Mouse (Mus musculus) naive thymus-derived CD4-positive, alpha-beta T cell, adult 2 months (primary cell): ENCODE results near the gene B4galnt4.

ENCODE experiments used
- DNase-seq: peaks from one replicate; pipeline ENCODE4 v3.0.0-alpha.2; 2011; ENCODE audit warnings: low read depth

Gene B4galnt4

DNA sequence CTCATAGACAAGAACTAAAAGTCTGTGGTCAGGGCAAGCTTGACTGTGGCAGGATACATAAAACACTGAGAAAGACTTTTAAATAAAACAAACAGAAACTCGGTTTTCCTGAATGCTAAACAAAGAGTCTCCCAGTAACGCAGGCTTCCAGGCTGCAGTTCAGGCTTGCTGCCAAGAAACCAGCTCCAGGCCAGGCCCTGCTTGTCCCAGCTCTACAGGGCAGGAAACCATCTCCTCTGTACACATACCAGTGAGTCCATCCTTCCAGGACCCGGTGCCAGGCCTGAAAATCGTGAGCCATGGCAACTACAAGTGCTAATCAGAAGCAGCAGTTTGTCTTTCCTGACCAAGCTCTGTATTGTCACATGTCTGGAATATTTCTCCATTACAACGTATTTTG is 19.2 kb upstream of the B4galnt4 start:
- peak; percentile 32 for DNase-seq

- no peak for DNase-seq
Measured at GRCm38 (mm10) chr7:141042539-141042938, 18.4 kb upstream of the B4galnt4 start.

DNA sequence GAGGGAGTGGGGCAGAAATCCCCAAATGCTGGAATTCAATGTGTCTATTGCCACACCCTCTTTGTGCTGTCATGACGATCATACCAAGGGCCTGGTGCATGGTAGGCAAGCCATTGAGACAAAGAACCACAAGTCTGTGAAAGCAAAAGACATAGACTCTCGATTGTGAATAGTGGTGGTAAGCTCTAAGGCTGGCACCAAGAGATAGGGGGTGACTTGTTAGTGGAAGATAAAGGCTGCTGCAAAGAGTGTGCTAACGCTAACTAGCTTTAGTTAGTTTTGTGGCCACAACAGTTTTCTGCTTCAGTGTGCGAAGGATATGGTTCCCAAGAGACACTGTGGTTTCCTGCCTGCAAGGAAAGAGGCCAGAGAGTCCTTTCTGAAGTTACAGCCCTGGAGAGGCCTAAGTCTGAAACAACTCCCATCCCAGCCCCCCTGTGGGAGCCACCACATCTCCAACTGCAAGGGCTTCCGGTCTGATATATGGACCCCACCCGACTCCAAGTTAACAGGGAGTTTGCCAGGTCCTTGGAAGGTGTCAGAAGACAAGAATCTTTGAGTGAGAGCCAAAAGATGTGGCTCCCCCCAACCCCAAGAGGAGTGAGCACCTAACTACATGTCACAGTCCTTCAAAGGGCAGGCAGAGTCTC is 13.8 kb upstream of the B4galnt4 start:
- peak; percentile 44 for DNase-seq

GRCm38 (mm10) chr7:141047581-141048225 is 13.2 kb upstream of the B4galnt4 start:
- DNase-seq: no peak

- peak; percentile 95 for DNase-seq
Measured at GRCm38 (mm10) chr7:141048226-141049218, 12.4 kb upstream of the B4galnt4 start.

- no peak for DNase-seq
Measured at GRCm38 (mm10) chr7:141049326-141049725, 11.6 kb upstream of the B4galnt4 start.

- DNase-seq: no peak
Measured at GRCm38 (mm10) chr7:141051060-141051685, 9.7 kb upstream of the B4galnt4 start.

GRCm38 (mm10) chr7:141052016-141052415 is 8.9 kb upstream of the B4galnt4 start:
- no peak for DNase-seq

- no peak for DNase-seq
Measured at GRCm38 (mm10) chr7:141052421-141052820, 8.5 kb upstream of the B4galnt4 start.

DNA sequence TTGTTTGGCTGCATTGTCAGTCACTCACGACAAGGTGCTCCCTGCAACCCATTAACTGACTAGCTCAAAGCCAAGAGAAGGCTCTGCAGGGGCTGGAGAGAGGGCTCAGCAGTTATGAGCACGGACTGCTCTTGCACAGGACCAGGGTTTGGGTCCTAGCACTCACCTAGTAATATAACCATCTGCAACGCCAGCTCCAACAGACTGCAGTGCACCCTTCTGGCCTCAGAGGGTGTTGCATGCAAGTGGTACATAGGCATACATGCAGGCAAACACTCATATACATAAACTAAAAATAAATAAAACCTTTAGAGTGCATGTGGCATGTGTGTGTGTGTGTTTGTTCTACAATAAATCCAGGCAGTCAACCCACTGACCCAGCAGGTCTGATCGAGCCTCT is 5.1 kb upstream of the B4galnt4 start:
- no peak for DNase-seq

DNA sequence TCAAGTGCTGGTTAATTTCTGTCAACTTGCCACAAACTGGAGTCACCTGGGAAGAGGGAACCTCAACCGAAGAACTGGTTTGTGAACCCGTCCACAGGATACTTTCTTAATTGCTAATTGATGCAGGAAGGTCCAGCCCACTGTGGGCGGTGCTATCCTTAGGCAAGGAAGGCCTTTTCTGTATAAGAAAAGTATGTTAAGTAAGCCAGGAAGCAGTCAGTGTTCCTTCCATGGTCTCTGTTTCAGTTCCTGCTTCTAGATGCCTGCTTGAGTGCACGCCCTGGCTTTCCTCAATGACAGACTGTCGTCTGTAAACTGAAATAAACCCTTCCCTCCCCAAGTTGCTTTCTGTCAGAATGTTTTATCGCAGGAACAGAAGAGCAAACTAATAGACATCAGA is 3.9 kb upstream of the B4galnt4 start:
- DNase-seq: no peak

DNA sequence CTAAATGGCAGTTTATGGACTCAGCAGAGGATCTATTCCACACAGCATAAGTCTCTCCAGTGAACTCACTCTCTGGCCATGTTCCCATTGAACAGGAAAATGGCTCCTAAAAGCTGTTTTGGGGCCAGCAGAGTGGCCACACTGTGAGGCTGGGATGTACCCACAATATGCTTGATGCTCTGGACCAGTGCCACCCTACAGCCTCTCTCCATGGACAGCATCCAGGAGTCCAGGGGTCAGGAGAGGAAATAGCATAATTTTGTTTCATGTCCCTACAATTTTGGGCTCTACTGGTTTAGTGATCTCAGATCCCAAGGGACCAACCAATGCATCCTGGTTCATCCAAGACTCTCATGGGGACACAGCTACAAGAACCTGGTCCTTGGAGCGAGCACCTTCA is 3.4 kb upstream of the B4galnt4 start:
- no peak for DNase-seq

GRCm38 (mm10) chr7:141058601-141059341 is 2.1 kb upstream of the B4galnt4 start:
- DNase-seq: peak; percentile 64

GRCm38 (mm10) chr7:141059929-141060328 is 975 bp upstream of the B4galnt4 start:
- no peak for DNase-seq

GRCm38 (mm10) chr7:141061269-141061692 is 377 bp downstream of the B4galnt4 start:
- peak; percentile 45 for DNase-seq

GRCm38 (mm10) chr7:141062525-141062924 is 1.6 kb downstream of the B4galnt4 start:
- DNase-seq: no peak

- no peak for DNase-seq
Measured at GRCm38 (mm10) chr7:141063353-141063752, 2.4 kb downstream of the B4galnt4 start.

DNA sequence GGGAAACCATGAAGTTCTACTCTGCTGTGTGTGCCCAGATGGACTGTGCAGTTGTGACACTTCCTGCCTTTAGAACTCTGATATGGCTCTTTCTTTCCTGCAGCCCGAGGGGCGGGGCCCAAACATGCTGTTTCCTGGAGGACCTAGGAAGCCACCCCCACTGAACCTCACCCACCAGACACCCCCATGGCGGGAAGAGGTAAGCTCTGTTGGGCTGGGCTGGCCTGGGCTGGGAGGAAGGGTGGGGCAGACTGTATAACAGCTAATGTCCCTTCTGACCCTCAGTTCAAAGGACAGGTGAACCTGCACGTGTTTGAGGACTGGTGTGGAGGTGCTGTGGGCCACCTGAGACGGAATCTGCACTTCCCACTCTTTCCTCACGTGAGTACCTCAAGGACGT is 3.3 kb downstream of the B4galnt4 start:
- DNase-seq: peak; percentile 50

DNA sequence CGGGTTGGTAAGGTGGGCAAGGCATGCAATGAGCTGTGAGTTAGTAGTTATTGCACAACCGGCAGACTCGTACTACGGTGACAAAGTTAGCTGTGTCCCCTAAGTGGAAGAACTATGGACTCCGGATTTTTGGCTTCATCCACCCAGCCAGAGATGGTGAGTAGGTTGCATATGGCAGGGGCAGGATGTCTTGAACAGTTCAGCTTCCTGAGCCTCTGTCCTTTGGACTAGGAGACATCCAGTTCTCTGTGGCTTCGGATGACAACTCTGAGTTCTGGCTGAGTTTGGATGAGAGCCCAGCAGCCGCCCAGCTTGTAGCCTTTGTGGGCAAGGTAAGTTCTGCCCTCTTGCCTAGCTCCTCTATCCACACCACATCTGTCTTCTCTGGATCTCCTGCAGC is 3.7 kb downstream of the B4galnt4 start:
- no peak for DNase-seq

DNA sequence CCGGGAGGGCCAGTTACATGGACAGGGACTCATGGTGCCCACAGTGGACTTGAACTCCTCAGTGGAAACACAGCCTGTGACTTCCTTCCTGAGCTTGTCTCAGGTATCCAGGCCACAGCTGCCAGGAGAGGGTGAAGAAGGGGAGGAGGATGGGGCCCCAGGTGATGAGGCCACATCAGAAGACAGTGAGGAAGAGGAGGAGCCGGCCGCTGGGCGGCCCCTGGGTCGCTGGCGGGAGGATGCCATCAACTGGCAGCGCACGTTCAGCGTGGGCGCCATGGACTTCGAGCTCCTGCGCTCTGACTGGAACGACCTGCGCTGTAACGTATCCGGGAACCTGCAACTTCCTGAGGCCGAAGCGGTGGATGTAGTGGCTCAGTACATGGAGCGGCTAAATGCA is 7.4 kb downstream of the B4galnt4 start:
- no peak for DNase-seq

GRCm38 (mm10) chr7:141070058-141070862 is 9.4 kb downstream of the B4galnt4 start:
- DNase-seq: peak; percentile 81
